Mouse (Mus musculus): ENCODE data around the gene Klhl10. TPM values are rescaled to one million over a fixed set of nuclear protein-coding genes. Genes with fewer than 3 reads are reported as not detected.

Klhl10 gene
- total RNA-seq, 2 experiments from 2014 or later: 0.22 to 0.26 TPM

- intact Hi-C loops (cut with DNase I): no loop called here
- no peak for DNase-seq
Measured at GRCm38 (mm10) chr11:100406995-100407705, 34.6 kb upstream of the Klhl10 start.

- DNase-seq: peak; percentile 60 to 73
Measured at GRCm38 (mm10) chr11:100408076-100408834, 33.5 kb upstream of the Klhl10 start.

GRCm38 (mm10) chr11:100408835-100409462 is 32.8 kb upstream of the Klhl10 start:
- intact Hi-C loops (cut with DNase I): loop anchor here (1.0 kb wide), 1 partner anchor 47 kb away; no protein-coding TSS in a partner anchor
- no peak for DNase-seq

More at GRCm38 (mm10) chr11:100408076-100408834, 33.5 kb upstream of the Klhl10 start:
- intact Hi-C loops (cut with DNase I): loop anchor here (1.0 kb wide), 1 partner anchor 46 kb away; no protein-coding TSS in a partner anchor

- DNase-seq: no peak
- intact Hi-C loops (cut with DNase I): no loop called here
Measured at GRCm38 (mm10) chr11:100409686-100410085, 32.0 kb upstream of the Klhl10 start.

- DNase-seq: no peak
- intact Hi-C loops (cut with DNase I): no loop called here
Measured at GRCm38 (mm10) chr11:100411736-100412135, 30.0 kb upstream of the Klhl10 start.

GRCm38 (mm10) chr11:100413541-100413940 is 28.2 kb upstream of the Klhl10 start:
- no peak for DNase-seq
- intact Hi-C loops (cut with DNase I): no loop called here

- peak; percentile 78 to 79 for DNase-seq
- intact Hi-C loops (cut with DNase I): no loop called here
Measured at GRCm38 (mm10) chr11:100414021-100414913, 27.4 kb upstream of the Klhl10 start, which contains the start of gene P3h4. TSS of gene P3h4 (minus strand) at chr11:100414836.

- intact Hi-C loops (cut with DNase I): no loop called here
- peak; percentile 65 to 70 for DNase-seq
Measured at GRCm38 (mm10) chr11:100414914-100415822, 26.5 kb upstream of the Klhl10 start, which contains the start of gene Fkbp10. TSS of gene Fkbp10 (plus strand) at chr11:100415697.

- intact Hi-C loops (cut with DNase I): no loop called here
- DNase-seq: no peak
Measured at GRCm38 (mm10) chr11:100421537-100421936, 20.2 kb upstream of the Klhl10 start.

GRCm38 (mm10) chr11:100423836-100424235 is 17.9 kb upstream of the Klhl10 start:
- DNase-seq: no peak
- intact Hi-C loops (cut with DNase I): no loop called here

- peak; percentile 57 to 69 for DNase-seq
- intact Hi-C loops (cut with DNase I): loop anchor here (2.0 to 5.0 kb wide), 2 partner anchors 47 to 271 kb away; partner anchors contain the start of gene Klhl11
Measured at GRCm38 (mm10) chr11:100425851-100426250, 15.9 kb upstream of the Klhl10 start.

GRCm38 (mm10) chr11:100426820-100427219 is 14.9 kb upstream of the Klhl10 start:
- no peak for DNase-seq
- intact Hi-C loops (cut with DNase I): loop anchor here (2.0 to 5.0 kb wide), 2 partner anchors 46 to 270 kb away; partner anchors contain the start of gene Klhl11

GRCm38 (mm10) chr11:100428612-100429199 is 13.0 kb upstream of the Klhl10 start:
- DNase-seq: no peak
- intact Hi-C loops (cut with DNase I): loop anchor here (2.0 to 5.0 kb wide), 2 partner anchors 126 to 269 kb away; no protein-coding TSS in a partner anchor

- intact Hi-C loops (cut with DNase I): loop anchor here (1.0 kb wide), 1 partner anchor 37 kb away; no protein-coding TSS in a partner anchor
- DNase-seq: no peak
Measured at GRCm38 (mm10) chr11:100430052-100430451, 11.7 kb upstream of the Klhl10 start.

- DNase-seq: no peak
- intact Hi-C loops (cut with DNase I): no loop called here
Measured at GRCm38 (mm10) chr11:100432002-100432401, 9.7 kb upstream of the Klhl10 start.

- no peak for DNase-seq
- intact Hi-C loops (cut with DNase I): no loop called here
Measured at GRCm38 (mm10) chr11:100435678-100436246, 6.0 kb upstream of the Klhl10 start.

GRCm38 (mm10) chr11:100437901-100438300 is 3.8 kb upstream of the Klhl10 start:
- no peak for DNase-seq
- intact Hi-C loops (cut with DNase I): no loop called here
